Mouse (Mus musculus) cerebellum, adult 2 months (tissue): Measurements from ENCODE around the gene Serpind1.

Experiments used
- CTCF ChIP-seq: fragments of 200-500 bp; IDR thresholded peaks from 2 replicates; pipeline ENCODE4 v1.5.1; 2011; ENCODE audit warnings: low read depth, mild to moderate bottlenecking, control low read depth, low read length, moderate library complexity, borderline replicate concordance; ENCODE audit not compliant: insufficient read depth
- POLR2A ChIP-seq: fragments of 200-500 bp; IDR thresholded peaks from 2 replicates; pipeline ENCODE4 v1.6.1; 2011; ENCODE audit warnings: low read length, control low read depth, borderline replicate concordance; ENCODE audit not compliant: insufficient read depth

DNA sequence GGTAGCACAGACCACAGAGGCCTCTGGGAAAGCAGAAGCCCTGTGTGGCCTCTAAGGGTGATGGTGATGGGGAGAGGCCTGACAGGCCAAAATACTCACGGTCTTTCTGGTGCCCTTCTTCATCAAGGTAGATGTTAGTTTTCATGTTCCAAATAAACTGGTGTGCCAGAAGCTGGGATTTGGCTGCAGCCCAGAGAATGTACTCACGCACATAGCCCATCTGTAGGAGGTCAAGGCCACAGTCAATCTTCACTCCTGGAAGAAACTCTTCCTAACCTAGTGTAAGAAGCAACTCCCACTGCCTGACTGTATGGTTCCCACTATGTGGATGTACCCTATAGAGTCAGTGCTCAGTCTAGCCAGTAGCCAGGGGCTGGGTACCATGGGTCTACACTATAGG is 40.2 kb upstream of the Serpind1 start:
- no peak for TF ChIP-seq CTCF
- TF ChIP-seq POLR2A, result no peak
